Mouse (Mus musculus) liver, embryonic 16.5 days (tissue): Measurements from ENCODE around the gene Cacna2d1. TPM values are rescaled to one million over a fixed set of nuclear protein-coding genes. Genes with fewer than 3 reads are reported as not detected.

Experiments
- ATAC-seq: fragments of 200-750 bp; cut with Nextera tagmentation; 2 replicates; pipeline ENCODE4 v1.8.0; 2017; ENCODE audit warnings: low read depth, mild to moderate bottlenecking, moderate number of reproducible peaks, moderate library complexity
- H3K27ac ChIP-seq: fragments of 300-500 bp; sonication (generic); 2 replicates; pipeline ENCODE4 v1.5.1; 2014; ENCODE audit warnings: mild to moderate bottlenecking, low read length
- H3K27me3 ChIP-seq: fragments of 300-500 bp; sonication (generic); 2 replicates; pipeline ENCODE4 v1.6.1; 2014; ENCODE audit warnings: low read depth, low read length, mixed read lengths; ENCODE audit not compliant: control insufficient read depth, insufficient read depth
- H3K36me3 ChIP-seq: fragments of 300-500 bp; sonication (generic); 2 replicates; pipeline ENCODE4 v1.6.1; 2014; ENCODE audit warnings: mild to moderate bottlenecking; ENCODE audit not compliant: control insufficient read depth, insufficient read depth
- H3K4me1 ChIP-seq: fragments of 300-500 bp; sonication (generic); 2 replicates; pipeline ENCODE4 v1.6.1; 2014; ENCODE audit warnings: low read depth, low read length, mixed read lengths; ENCODE audit not compliant: control insufficient read depth
- H3K4me2 ChIP-seq: fragments of 300-500 bp; sonication (generic); 2 replicates; pipeline ENCODE4 v1.6.1; 2014; ENCODE audit warnings: low read depth, low read length, mixed read lengths
- H3K4me3 ChIP-seq: fragments of 300-500 bp; sonication (generic); 2 replicates; pipeline ENCODE4 v1.5.1; 2014; ENCODE audit warnings: low read depth, mild to moderate bottlenecking, low read length
- H3K9ac ChIP-seq: fragments of 300-500 bp; sonication (generic); 2 replicates; pipeline ENCODE4 v1.6.1; 2014; ENCODE audit warnings: low read depth, low read length
- H3K9me3 ChIP-seq: fragments of 300-500 bp; sonication (generic); replicated peaks from 2 replicates; pipeline ENCODE4 v1.6.1; 2016; ENCODE audit warnings: low read length; ENCODE audit not compliant: control insufficient read depth
- WGBS: fragments of 180-500 bp; shearing (Covaris S2); extraction: QIAGEN DNeasy Blood & Tissue Kit; methylation state at CpG from one replicate; pipeline ENCODE4 v1.1.7; 2014; ENCODE audit not compliant: insufficient replicate concordance; 5-methylcytosine and 5-hydroxymethylcytosine counted together
- polyA plus RNA-seq: library from polyadenylated mRNA; unstranded; fragments of >200 nt; fragmentation: Nextera tagmentation; extraction: Ambion mirVana; gene quantifications from 2 replicates; pipeline ENCODE4 v1.2.1, GENCODE M21; 2015

Gene Cacna2d1
- polyA plus RNA-seq, 1 experiment from 2014 or later: 0.53 TPM

- WGBS: 67% methylated on average over 1 of the region's 1 CpGs
- no peaks in the 10 kb centered on the region for H3K36me3 ChIP-seq
- H3K27me3 ChIP-seq: no peaks in the 10 kb centered on the region
- no peak overlapping the region for H3K9ac ChIP-seq
- no peaks in the 10 kb centered on the region for H3K9me3 ChIP-seq
- H3K4me1 ChIP-seq: no peaks in the 10 kb centered on the region
- no peak overlapping the region for H3K4me3 ChIP-seq
- no peak overlapping the region for H3K4me2 ChIP-seq
- no peak overlapping the region for H3K27ac ChIP-seq
- no peak for ATAC-seq
These were observed 483.5 kb downstream of the Cacna2d1 start for GRCm38 (mm10) chr5:16417996-16418395.

GRCm38 (mm10) chr5:16418504-16418903 lies 484.0 kb downstream of the Cacna2d1 start:
- H3K27ac ChIP-seq: no peak overlapping the region
- H3K4me1 ChIP-seq: no peaks in the 10 kb centered on the region
- no peaks in the 10 kb centered on the region for H3K9me3 ChIP-seq
- H3K4me3 ChIP-seq: no peak overlapping the region
- H3K27me3 ChIP-seq: no peaks in the 10 kb centered on the region
- no peak for ATAC-seq
- no peak overlapping the region for H3K9ac ChIP-seq
- H3K4me2 ChIP-seq: no peak overlapping the region
- no peaks in the 10 kb centered on the region for H3K36me3 ChIP-seq
- 66% methylated on average over 3 of the region's 3 CpGs for WGBS

Other genes with a start within 250 kb of the Cacna2d1 start
- not detected in 2 replicates for gene Speer4c, start 220.4 kb upstream of the Cacna2d1 start, polyA plus RNA-seq